Mouse (Mus musculus): ENCODE results near the gene Kcnh6.

The Kcnh6 gene

DNA sequence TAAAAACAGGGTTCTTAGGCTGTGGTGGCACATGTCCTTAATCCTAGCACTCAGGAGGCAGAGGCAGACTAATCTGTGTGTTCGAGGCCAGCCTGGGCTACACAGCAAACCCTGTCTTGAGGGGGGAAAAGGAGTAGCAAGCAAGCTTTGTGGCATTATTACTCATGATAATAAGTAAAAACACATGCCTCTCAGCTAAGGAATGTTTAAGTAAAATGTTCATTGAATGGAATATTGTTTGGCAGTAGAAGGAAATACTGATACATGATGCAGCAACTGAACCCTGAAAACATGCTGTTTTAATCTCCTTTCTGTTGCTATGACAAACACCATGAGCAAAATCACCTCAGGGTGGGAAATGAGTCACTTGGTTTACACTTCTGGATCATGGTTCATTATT, 53.4 kb downstream of the Kcnh6 start:
- no peak for DNase-seq (ENCODE audit: low spot score in 2 of 2)

DNA sequence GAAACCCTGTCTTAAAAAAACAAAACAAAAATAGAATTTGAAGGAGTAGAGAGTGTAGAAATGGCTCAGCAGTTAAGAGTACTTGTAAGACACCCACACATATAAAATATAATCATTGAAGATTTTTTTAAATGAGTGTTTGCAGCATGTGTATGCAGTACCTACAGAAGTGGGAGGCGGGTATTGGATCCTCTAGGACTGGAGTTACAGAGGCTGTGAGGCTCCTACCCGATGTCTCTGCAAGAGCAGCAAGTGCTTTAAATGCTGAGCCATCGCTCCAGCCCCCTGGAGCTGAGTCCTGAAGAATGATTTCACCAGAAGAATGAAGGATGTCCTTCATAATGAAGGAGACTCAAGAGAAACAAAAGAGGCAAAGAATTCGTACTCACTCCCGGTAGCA, 55.8 kb downstream of the Kcnh6 start:
- DNase-seq (ENCODE audit: low spot score in 2 of 2), result no peak

DNA sequence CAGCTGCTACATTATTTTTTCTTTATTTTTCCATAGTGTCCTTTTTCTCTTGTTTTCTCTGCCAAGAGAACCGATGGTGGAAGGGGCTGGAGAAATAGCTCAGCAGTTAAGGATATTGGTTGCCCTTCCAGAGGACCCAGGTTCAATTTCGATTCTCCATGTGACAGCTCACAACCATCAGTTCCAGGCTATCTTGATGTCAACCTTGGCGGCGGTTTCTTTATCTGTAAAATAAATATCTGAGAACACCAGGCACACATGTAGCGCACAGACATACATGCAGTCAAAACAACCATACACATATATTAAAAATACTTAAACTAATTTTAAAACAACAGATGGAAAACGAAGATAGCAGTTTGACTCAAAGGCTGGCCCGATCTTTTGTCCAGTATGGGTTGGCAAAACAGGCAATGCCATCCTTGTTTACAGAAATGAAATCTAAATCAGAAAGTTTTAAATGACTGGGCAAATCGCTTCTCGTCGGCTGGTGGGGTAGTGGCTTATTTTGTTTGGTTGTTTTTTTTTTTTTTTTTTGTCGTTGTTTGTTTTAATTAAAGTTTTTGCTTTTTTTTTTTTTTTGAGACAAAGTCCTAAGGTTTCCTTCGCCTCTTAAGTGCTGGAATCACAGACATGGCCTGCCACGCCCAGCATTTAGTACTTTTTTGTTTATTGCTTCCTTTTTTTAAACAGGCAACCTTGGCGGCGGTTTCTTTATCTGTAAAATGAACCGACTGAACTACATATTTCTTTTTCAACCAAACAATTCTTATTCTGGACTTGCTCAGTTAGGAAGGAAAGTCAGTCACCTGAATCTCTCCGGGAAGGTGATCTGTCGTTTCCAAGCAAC, 57.4 kb downstream of the Kcnh6 start:
- DNase-seq (ENCODE audit: low spot score in 2 of 2), result no peak

DNA sequence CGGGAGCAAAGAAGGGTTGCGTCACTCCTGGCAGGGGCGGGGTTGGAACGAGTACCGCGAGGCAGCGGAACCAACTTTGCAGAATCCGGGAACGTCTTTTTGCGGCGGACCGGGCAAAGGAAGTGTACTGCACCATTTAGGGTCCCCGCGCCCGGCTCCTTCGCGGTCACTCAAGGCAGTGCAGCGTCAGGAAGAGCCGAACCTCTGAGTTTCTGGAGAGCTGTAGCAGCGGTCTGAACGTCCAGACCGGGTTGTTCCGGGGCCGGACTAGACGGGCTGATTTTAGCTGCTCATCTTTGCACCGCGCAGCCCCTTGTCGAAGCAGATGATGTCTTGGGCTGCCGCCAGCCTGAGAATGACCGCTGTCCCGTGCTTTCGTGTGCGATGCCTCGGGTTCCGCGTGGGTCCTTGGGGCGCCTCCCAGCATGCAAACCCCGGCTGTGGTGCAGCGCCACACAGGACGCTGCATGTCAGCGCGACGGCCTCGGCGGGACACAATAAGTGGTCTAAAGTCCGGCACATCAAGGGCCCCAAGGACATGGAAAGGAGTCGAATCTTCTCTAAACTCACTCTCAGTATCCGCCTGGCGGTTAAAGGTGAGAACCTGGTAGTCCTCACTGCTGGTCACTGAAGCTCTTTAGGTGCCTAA, 58.1 kb downstream of the Kcnh6 start, which contains the start of gene Taco1:
Gene Taco1, plus strand, starts transcription at position 139 of the 649 bp plus-strand sequence.
- peak; percentile 86 to 95 for DNase-seq (ENCODE audit: low spot score in 2 of 2)

DNA sequence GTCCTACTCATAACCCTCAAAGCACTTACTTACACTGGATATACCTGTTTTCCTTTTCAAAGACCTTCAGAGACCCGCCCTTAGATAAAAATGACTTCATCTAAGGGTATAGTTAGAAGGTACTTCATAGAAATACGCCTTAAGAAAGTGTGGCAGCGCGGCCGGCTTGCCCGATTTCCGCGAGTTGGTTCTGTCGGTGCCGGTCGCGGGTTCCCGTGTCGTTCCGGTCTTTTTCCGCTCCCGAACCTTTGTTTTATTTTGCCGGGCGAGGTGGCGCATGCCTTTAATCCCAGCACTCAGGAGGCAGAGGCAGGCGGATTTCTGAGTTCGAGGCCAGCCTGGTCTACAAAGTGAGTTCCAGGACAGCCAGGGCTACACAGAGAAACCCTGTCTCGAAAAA, 58.7 kb downstream of the Kcnh6 start:
- peak; percentile 28 to 87 for DNase-seq (ENCODE audit: low spot score in 2 of 2)

DNA sequence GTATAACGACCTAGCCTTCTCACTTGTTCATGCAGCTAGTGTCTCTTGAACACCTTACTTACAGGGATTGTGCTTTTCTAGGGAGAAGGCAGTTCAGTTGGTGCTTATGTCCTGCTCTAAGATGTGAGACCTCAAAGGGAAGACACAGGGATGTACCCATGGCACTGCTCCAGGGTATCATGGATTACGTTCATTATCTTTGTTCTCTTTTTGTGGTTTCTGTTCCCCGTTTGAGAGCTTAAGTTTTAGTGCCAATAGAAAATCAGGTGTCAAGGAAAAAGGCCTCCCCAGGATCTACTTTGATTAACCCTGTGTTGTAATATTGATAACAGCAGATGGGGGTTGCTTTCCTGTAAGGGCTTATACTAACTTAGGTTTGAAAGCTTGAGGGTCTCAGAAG, 65.8 kb downstream of the Kcnh6 start:
- DNase-seq (ENCODE audit: low spot score in 2 of 2), result no peak

DNA sequence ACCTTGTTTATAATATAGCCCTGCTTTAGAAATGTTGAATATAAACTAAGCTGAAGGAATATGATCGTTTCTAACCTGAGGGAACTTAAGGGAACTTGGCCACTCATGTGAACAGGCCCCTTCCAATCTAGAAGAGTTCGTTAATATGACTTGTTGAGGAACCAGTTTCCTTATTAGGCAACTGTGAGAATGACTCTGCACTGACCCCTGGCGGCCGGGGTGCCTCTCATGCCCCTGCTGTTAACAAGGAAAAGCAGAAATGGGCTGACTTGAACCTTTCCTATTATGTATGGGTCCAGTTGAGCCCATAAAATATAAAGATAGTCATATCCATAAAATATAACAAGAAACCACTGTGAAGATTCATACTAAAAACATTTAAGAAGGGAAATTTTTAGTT, 68.4 kb downstream of the Kcnh6 start:
- peak; percentile 33 to 70 for DNase-seq (ENCODE audit: low spot score in 2 of 2)

Measured in urinary bladder, postnatal 4 days (tissue).